Mouse (Mus musculus) layer of hippocampus, postnatal 10 days (tissue): ENCODE results near the gene Slc2a9. TPM values are rescaled to one million over a fixed set of nuclear protein-coding genes. Genes with fewer than 3 reads are reported as not detected.

ENCODE experiments used
- DNase-seq, 2 experiments: peaks; one replicate each; pipeline ENCODE4 v3.0.0; 2021; ENCODE audit warnings: low spot score in 2 of 2
- total RNA-seq, 2 experiments: library from RNA; stranded (reverse); gene quantifications; 2 replicates each; pipeline ENCODE4 v1.2.3; 2021

The Slc2a9 gene
- total RNA-seq, 2 experiments from 2014 or later = 3.1 to 3.3 TPM

DNA sequence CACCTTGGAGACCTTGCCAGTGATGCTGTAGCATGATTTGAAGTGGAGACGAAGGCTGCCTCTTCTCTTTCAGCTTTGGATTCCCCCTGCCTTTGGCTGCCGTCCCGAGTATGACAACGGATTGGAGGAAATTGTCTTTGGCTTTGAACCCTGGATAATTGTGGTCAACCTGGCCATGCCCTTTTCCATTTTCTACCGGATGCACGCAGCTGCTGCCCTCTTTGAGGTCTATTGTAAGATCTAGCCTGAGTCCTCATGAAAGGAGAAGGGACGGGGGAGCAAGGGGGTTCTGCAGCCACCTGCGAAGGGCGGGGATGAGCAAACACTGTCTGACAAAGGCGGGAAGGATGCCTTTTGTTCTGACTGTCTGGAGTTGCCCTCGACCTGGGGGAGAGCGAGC, 200.3 kb downstream of the Slc2a9 start:
- no peak for DNase-seq

DNA sequence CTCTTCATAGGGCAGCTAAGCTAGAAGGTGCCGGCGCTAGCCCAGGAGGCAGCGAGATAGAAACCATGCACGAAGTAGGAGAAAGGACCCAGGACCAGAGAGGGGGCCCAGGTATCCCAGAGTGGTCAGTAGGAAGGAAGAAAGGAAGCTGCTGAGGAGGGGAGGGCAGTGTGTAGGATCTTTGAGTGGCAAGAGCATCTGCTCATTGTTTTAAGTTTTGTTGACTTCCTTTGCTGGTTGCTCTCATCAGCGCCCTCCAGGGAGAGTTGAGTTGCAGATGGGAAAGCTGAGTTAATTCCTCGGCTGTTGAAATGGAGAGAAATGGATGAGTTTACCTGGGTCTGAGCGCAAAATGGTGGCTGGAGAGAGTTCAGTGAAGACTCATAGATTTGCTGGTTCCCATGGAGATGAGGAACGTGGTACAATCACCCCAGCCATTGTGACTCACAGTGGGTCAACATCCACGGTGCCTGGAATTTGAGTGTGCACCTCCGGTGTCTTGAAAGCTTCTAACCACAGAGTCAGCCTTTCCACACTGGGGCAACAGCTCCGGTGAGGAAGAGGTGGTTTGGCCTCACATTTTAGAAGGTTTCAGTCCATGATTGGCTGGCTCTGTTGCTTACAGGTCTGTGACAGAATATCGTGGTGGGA, 201.1 kb downstream of the Slc2a9 start:
- DNase-seq = no peak

Other genes starting within 250 kb of the Slc2a9 start
- 10 to 100 TPM; 41.0 to 43.4 TPM for gene Tmem128, start 243.0 kb downstream of the Slc2a9 start, total RNA-seq
- under 1 TPM in 1 of 2 experiments, not detected in 1; 0.16 TPM for gene Otop1, start 227.2 kb downstream of the Slc2a9 start, total RNA-seq
- gene Drd5, start 183.8 kb downstream of the Slc2a9 start, total RNA-seq = 1 to 10 TPM; 3.8 to 4.1 TPM
- gene Wdr1, start 60.1 kb upstream of the Slc2a9 start, total RNA-seq = 100 to 1,000 TPM; 245 to 249 TPM
- 10 to 100 TPM; 24.3 to 24.7 TPM for gene Zfp518b, start 181.7 kb upstream of the Slc2a9 start, total RNA-seq